Mouse (Mus musculus) hindbrain, postnatal 0 days (tissue): Measurements from ENCODE around the gene Rcc1. TPM values are rescaled to one million over a fixed set of nuclear protein-coding genes. Genes with fewer than 3 reads are reported as not detected.
"Not testable (repeated sequence)": the region's sequence is repeated elsewhere in the genome, so short reads cannot be mapped to it uniquely, and the experiment has no call there.

Experiments
- ATAC-seq: fragments of 200-750 bp; cut with Nextera tagmentation; 2 replicates; pipeline ENCODE4 v1.8.0; 2017; ENCODE audit warnings: mild to moderate bottlenecking, moderate TSS enrichment, moderate library complexity
- DNase-seq: peaks from one replicate; pipeline ENCODE4 v3.0.0-alpha.2; 2015; ENCODE audit warnings: low spot score
- H3K27ac ChIP-seq: fragments of 300-500 bp; sonication (generic); 2 replicates; pipeline ENCODE4 v1.5.1; 2014; ENCODE audit warnings: mild to moderate bottlenecking
- H3K27me3 ChIP-seq: fragments of 300-500 bp; sonication (generic); 2 replicates; pipeline ENCODE4 v1.6.1; 2014; ENCODE audit warnings: low read length, mixed read lengths; ENCODE audit not compliant: insufficient read depth
- H3K36me3 ChIP-seq: fragments of 300-500 bp; sonication (generic); 2 replicates; pipeline ENCODE4 v1.6.1; 2014; ENCODE audit warnings: low read length, mixed read lengths; ENCODE audit not compliant: insufficient read depth
- H3K4me1 ChIP-seq: fragments of 300-500 bp; sonication (generic); 2 replicates; pipeline ENCODE4 v1.6.1; 2014; ENCODE audit warnings: antibody characterized with exemption, low read length, mixed read lengths; ENCODE audit not compliant: insufficient read depth
- H3K4me2 ChIP-seq: fragments of 300-500 bp; sonication (generic); 2 replicates; pipeline ENCODE4 v1.6.1; 2014; ENCODE audit warnings: low read depth, mild to moderate bottlenecking, low read length, moderate library complexity, mixed read lengths
- H3K4me3 ChIP-seq: fragments of 300-500 bp; sonication (generic); 2 replicates; pipeline ENCODE4 v1.5.1; 2014; ENCODE audit warnings: low read length
- H3K9ac ChIP-seq: fragments of 300-500 bp; sonication (generic); replicated peaks from 2 replicates; pipeline ENCODE4 v1.6.1; 2014; ENCODE audit warnings: mild to moderate bottlenecking, low read length, moderate library complexity, mixed read lengths
- H3K9me3 ChIP-seq: fragments of 300-500 bp; sonication (generic); 2 replicates; pipeline ENCODE4 v1.6.1; 2016; ENCODE audit warnings: low read length, mixed read lengths
- CTCF ChIP-seq: IDR thresholded peaks from 2 replicates; pipeline ENCODE4 v1.5.1; 2016; ENCODE audit warnings: antibody characterized with exemption, control low read depth, low read depth
- WGBS: fragments of 180-500 bp; shearing (Covaris S2); extraction: QIAGEN DNeasy Blood & Tissue Kit; methylation state at CpG from one replicate; pipeline ENCODE4 v1.1.7; 2014; 5-methylcytosine and 5-hydroxymethylcytosine counted together
- polyA plus RNA-seq: library from polyadenylated mRNA; unstranded; fragments of >200 nt; fragmentation: Nextera tagmentation; extraction: Ambion mirVana; gene quantifications from 2 replicates; pipeline ENCODE4 v1.2.1, GENCODE M21; 2015
- total RNA-seq: library from RNA; depleted of rRNA; stranded (reverse); fragments of >200 nt; gene quantifications from 2 replicates; pipeline ENCODE4 v1.2.3, GENCODE M21; 2014; rRNA removed

The Rcc1 gene
- total and polyA plus RNA-seq, 2 experiments from 2014 or later = 24.4 to 29.7 TPM

DNA sequence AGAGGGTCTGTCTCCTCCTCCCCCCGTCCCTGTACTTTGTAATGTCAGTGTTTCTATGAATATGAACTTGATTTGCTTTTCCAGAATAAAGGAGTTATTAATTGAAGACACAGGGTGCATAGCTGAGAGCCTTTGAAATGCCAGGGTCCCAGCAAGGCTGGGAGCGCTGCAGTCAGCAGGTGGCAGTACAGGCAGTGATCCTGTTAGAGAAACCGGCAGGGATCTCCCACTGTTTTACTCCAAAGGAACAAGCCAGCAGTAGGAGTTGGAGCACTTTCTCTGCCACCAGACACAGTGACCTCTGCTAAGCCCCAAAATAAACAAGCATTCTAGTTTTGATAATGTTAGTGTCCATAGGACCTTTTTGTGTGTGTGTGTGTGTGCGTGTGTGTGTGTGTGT, 60.4 kb downstream of the Rcc1 start:
- no peaks in the 10 kb centered on the region for H3K4me1 ChIP-seq

DNA sequence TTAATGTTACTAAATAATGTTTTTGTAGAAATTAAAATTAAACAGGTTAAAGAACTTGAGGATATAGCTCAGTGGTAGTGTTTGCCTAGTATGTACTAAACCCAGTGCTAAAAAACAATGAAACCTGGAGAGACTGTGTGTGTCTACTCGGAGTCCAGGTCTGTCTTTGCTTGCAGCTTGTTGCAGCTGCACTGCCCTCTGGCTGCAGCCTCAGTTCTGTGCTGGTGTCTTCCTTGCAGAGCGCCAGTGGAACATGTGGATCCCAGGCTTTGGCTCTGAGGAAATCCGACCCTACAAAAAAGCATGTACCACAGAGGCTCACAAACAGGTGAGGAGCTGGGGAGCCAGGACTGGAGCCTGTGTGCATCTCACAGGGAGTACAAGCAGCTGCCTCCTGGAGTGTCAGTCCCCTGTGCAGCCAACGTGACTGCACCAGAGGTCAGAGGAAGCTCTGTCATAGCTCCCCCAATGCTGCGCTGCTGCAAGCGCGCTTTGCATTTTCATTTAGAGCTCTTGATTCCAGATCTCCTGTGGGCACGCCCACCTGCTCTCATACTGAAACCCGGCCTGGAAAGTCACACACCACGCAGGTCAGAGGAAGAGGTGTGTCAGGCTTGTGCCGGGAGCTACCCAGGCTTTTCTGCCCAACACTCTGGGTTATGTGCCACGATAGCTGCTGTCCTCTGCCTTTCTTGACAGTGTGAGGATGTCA, 61.6 kb downstream of the Rcc1 start:
- no peaks in the 10 kb centered on the region for H3K4me1 ChIP-seq
- H3K36me3 ChIP-seq = peaks cover 11% of the 10 kb centered on the region; the same call in 1 of the 2 replicates
- no peak overlapping the region for H3K9ac ChIP-seq
- DNase-seq (no peak), ATAC-seq (no peak)
- H3K27me3 ChIP-seq = no peaks in the 10 kb centered on the region
- H3K9me3 ChIP-seq = no peaks in the 10 kb centered on the region
- 86% methylated on average over 12 of the region's 12 CpGs for WGBS
- H3K4me2 ChIP-seq = no peak overlapping the region
- H3K4me3 ChIP-seq = no peak overlapping the region
- peak; percentile 54 for TF ChIP-seq CTCF
- no peak overlapping the region for H3K27ac ChIP-seq

More for the DNA sequence above, 60.4 kb downstream of the Rcc1 start:
- Histone ChIP-seq H3K27ac (no peak overlapping the region), H3K4me3 (no peak overlapping the region), H3K9ac (no peak overlapping the region), H3K36me3 (peaks cover 11% of the 10 kb centered on the region; the same call in 1 of the 2 replicates), H3K27me3 (no peaks in the 10 kb centered on the region), H3K4me2 (no peak overlapping the region), H3K9me3 (no peaks in the 10 kb centered on the region)
- 38% methylated on average over 4 of the region's 4 CpGs for WGBS
- ATAC-seq = no peak
- peak; percentile 72 for DNase-seq
- TF ChIP-seq CTCF = peak; percentile 71

GRCm38 (mm10) chr4:132291056-132291455, 62.3 kb downstream of the Rcc1 start:
- no peak for ATAC-seq
- WGBS = 95% methylated on average over 4 of the region's 4 CpGs

GRCm38 (mm10) chr4:132288840-132289239, 64.6 kb downstream of the Rcc1 start:
- not testable (repeated sequence) for H3K4me2 ChIP-seq, H3K27ac ChIP-seq, H3K9me3 ChIP-seq, H3K4me3 ChIP-seq, H3K9ac ChIP-seq, H3K27me3 ChIP-seq, DNase-seq, H3K4me1 ChIP-seq, ATAC-seq
- peaks cover 28% of the 10 kb centered on the region for H3K36me3 ChIP-seq
- 74% methylated on average over 2 of the region's 5 CpGs for WGBS

More at GRCm38 (mm10) chr4:132291056-132291455, 62.3 kb downstream of the Rcc1 start:
- DNase-seq = no peak
- H3K27me3 ChIP-seq = no peaks in the 10 kb centered on the region
- H3K9me3 ChIP-seq = no peaks in the 10 kb centered on the region
- TF ChIP-seq CTCF = no peak
- H3K9ac ChIP-seq = no peak overlapping the region
- H3K27ac ChIP-seq = no peak overlapping the region
- H3K4me3 ChIP-seq = no peak overlapping the region
- no peak overlapping the region for H3K4me2 ChIP-seq
- H3K36me3 ChIP-seq = peaks cover 11% of the 10 kb centered on the region; the same call in 1 of the 2 replicates
- no peaks in the 10 kb centered on the region for H3K4me1 ChIP-seq

Other genes with a start within 250 kb of the Rcc1 start
- 3.5 and 6.3 TPM in 2 replicates for gene Oprd1, start 209.1 kb downstream of the Rcc1 start, total RNA-seq
- gene Oprd1, start 209.1 kb downstream of the Rcc1 start, polyA plus RNA-seq = 0.66 and 0.86 TPM in 2 replicates
- gene Ythdf2, start 141.3 kb downstream of the Rcc1 start, total RNA-seq = 56.4 and 57.1 TPM in 2 replicates
- gene Ythdf2, start 141.3 kb downstream of the Rcc1 start, polyA plus RNA-seq = 86.4 and 87.7 TPM in 2 replicates
- 19.1 and 20.1 TPM in 2 replicates for gene Gmeb1, start 92.0 kb downstream of the Rcc1 start, total RNA-seq
- gene Gmeb1, start 92.0 kb downstream of the Rcc1 start, polyA plus RNA-seq = 29.9 and 30.2 TPM in 2 replicates
- gene Taf12, start 79.2 kb downstream of the Rcc1 start, total RNA-seq = 7.3 and 7.6 TPM in 2 replicates
- 30.0 and 30.5 TPM in 2 replicates for gene Taf12, start 79.2 kb downstream of the Rcc1 start, polyA plus RNA-seq
- gene Rab42, start 50.2 kb downstream of the Rcc1 start, total RNA-seq = 4.9 and 5.4 TPM in 2 replicates
- 5.1 and 5.9 TPM in 2 replicates for gene Rab42, start 50.2 kb downstream of the Rcc1 start, polyA plus RNA-seq
- gene Trnau1ap, start 24.1 kb downstream of the Rcc1 start, total RNA-seq = 53.2 and 79.3 TPM in 2 replicates
- gene Trnau1ap, start 24.1 kb downstream of the Rcc1 start, polyA plus RNA-seq = 56.6 and 62.6 TPM in 2 replicates
- gene Phactr4, start 68.9 kb upstream of the Rcc1 start, total RNA-seq = 4.0 and 5.0 TPM in 2 replicates
- gene Phactr4, start 68.9 kb upstream of the Rcc1 start, polyA plus RNA-seq = 5.2 and 5.4 TPM in 2 replicates
- gene Med18, start 110.3 kb upstream of the Rcc1 start, total RNA-seq = 11.4 and 11.6 TPM in 2 replicates
- 12.1 and 13.8 TPM in 2 replicates for gene Med18, start 110.3 kb upstream of the Rcc1 start, polyA plus RNA-seq
- gene Sesn2, start 156.9 kb upstream of the Rcc1 start, total RNA-seq = 22.8 and 25.7 TPM in 2 replicates
- gene Sesn2, start 156.9 kb upstream of the Rcc1 start, polyA plus RNA-seq = 18.3 and 19.9 TPM in 2 replicates
- 341 and 518 TPM in 2 replicates for gene Atpif1, start 180.1 kb upstream of the Rcc1 start, total RNA-seq
- 1,637 and 1,748 TPM in 2 replicates for gene Atpif1, start 180.1 kb upstream of the Rcc1 start, polyA plus RNA-seq
- 64.6 and 95.5 TPM in 2 replicates for gene Dnajc8, start 181.9 kb upstream of the Rcc1 start, total RNA-seq
- gene Dnajc8, start 181.9 kb upstream of the Rcc1 start, polyA plus RNA-seq = 142 and 162 TPM in 2 replicates
- gene Ptafr, start 210.5 kb upstream of the Rcc1 start, total RNA-seq = 0.32 and 0.63 TPM in 2 replicates
- gene Ptafr, start 210.5 kb upstream of the Rcc1 start, polyA plus RNA-seq = 0.61 and 0.64 TPM in 2 replicates